Mouse (Mus musculus) CH12.LX (cell line): ENCODE data around the gene Klhl21. TPM values are rescaled to one million over a fixed set of nuclear protein-coding genes. Genes with fewer than 3 reads are reported as not detected.

Experiments
- DNase-seq: peaks from one replicate; pipeline ENCODE4 v3.0.0-alpha.2; 2013; ENCODE audit errors: extremely low read depth
- H3K27ac ChIP-seq: 2 replicates; pipeline ENCODE4 v1.5.1; 2012; ENCODE audit warnings: low read depth, mild to moderate bottlenecking, control low read depth, moderate library complexity; ENCODE audit not compliant: insufficient read depth
- H3K27me3 ChIP-seq: replicated peaks from 2 replicates; pipeline ENCODE3; 2012; ENCODE audit warnings: inconsistent platforms
- H3K36me3 ChIP-seq, 2 experiments: replicated peaks in 1 of 2; 2 replicates each; pipeline versions ENCODE3 to v1.6.1; 2012; ENCODE audit warnings: inconsistent platforms in 1 of 2, low read length in 1 of 2, mild to moderate bottlenecking in 1 of 2, mixed read lengths in 1 of 2, moderate library complexity in 1 of 2; ENCODE audit not compliant: control insufficient read depth in 1 of 2, insufficient read depth in 1 of 2
- H3K4me1 ChIP-seq, 2 experiments: 2 replicates each; pipeline ENCODE4 v1.6.1; 2012; ENCODE audit warnings: inconsistent platforms in 1 of 2, moderate library complexity in 1 of 2; ENCODE audit not compliant: insufficient read depth in 2 of 2, control insufficient read depth in 1 of 2
- H3K4me2 ChIP-seq: 2 replicates; pipeline ENCODE4 v1.6.1; 2012; ENCODE audit warnings: low read depth, mild to moderate bottlenecking, control low read depth; ENCODE audit not compliant: poor library complexity, insufficient read depth, severe bottlenecking
- H3K4me3 ChIP-seq, 3 experiments: fragments of 150-350 bp in 1 of 3; sonication (generic) in 1 of 3; replicated peaks in 1 of 3; 2 replicates each; pipeline versions ENCODE3 to v1.5.1; 2011 to 2012; ENCODE audit warnings: low read depth in 2 of 3, low read length in 2 of 3, mild to moderate bottlenecking in 2 of 3, moderate library complexity in 2 of 3, control low read depth in 1 of 3, improper control_type of control experiment in 1 of 3, inconsistent platforms in 1 of 3, mixed read lengths in 1 of 3; ENCODE audit not compliant: poor library complexity in 1 of 3
- H3K79me2 ChIP-seq: replicated peaks from 2 replicates; pipeline ENCODE4 v1.6.1; 2012; ENCODE audit warnings: mild to moderate bottlenecking, moderate library complexity; ENCODE audit not compliant: control insufficient read depth, poor library complexity, insufficient read depth, severe bottlenecking; ENCODE audit errors: extremely low read depth
- H3K9ac ChIP-seq: 2 replicates; pipeline ENCODE4 v1.6.1; 2012; ENCODE audit warnings: low read depth, mild to moderate bottlenecking, control low read depth, moderate library complexity; ENCODE audit not compliant: insufficient read depth
- H3K9me3 ChIP-seq: replicated peaks from 2 replicates; pipeline ENCODE3; 2012; ENCODE audit warnings: low read length, inconsistent platforms, mixed read lengths
- CHD1 ChIP-seq: IDR thresholded peaks from 2 replicates; pipeline ENCODE4 v1.6.1; 2012; ENCODE audit warnings: low read depth, low read length, improper control_type of control experiment, inconsistent platforms
- CTCF ChIP-seq, 2 experiments: IDR thresholded peaks in 1 of 2; conservative IDR thresholded peaks in 1 of 2; 2 replicates each; pipeline ENCODE4 v1.5.1; 2011 to 2012; ENCODE audit warnings: low read depth in 2 of 2, low read length in 2 of 2, improper control_type of control experiment in 1 of 2, inconsistent platforms in 1 of 2, mild to moderate bottlenecking in 1 of 2, moderate library complexity in 1 of 2
- E2F4 ChIP-seq: IDR thresholded peaks from 2 replicates; pipeline ENCODE4 v1.6.1; 2011; ENCODE audit warnings: low read depth, low read length, improper control_type of control experiment; ENCODE audit not compliant: insufficient replicate concordance
- EP300 ChIP-seq: IDR thresholded peaks from 2 replicates; pipeline ENCODE4 v1.6.1; 2011; ENCODE audit warnings: low read length, improper control_type of control experiment
- ETS1 ChIP-seq: conservative IDR thresholded peaks from 2 replicates; pipeline ENCODE4 v1.6.1; 2012; ENCODE audit warnings: low read depth, mild to moderate bottlenecking, inconsistent platforms, low read length, improper control_type of control experiment, moderate library complexity
- HCFC1 ChIP-seq: IDR thresholded peaks from 2 replicates; pipeline ENCODE4 v1.6.1; 2012; ENCODE audit warnings: low read depth, mild to moderate bottlenecking, inconsistent platforms, low read length, improper control_type of control experiment
- IRF4 ChIP-seq: IDR thresholded peaks from 2 replicates; pipeline ENCODE4 v1.6.1; 2014; ENCODE audit warnings: low read depth, mild to moderate bottlenecking, inconsistent platforms, low read length, improper control_type of control experiment
- JUND ChIP-seq: conservative IDR thresholded peaks from 2 replicates; pipeline ENCODE4 v1.6.1; 2011; ENCODE audit warnings: low read depth, low read length, improper control_type of control experiment
- KAT2A ChIP-seq: IDR thresholded peaks from 2 replicates; pipeline ENCODE4 v1.6.1; 2012; ENCODE audit warnings: low read length, improper control_type of control experiment, inconsistent platforms; ENCODE audit not compliant: insufficient replicate concordance
- MAFK ChIP-seq: IDR thresholded peaks from 2 replicates; pipeline ENCODE4 v1.6.1; 2011; ENCODE audit warnings: low read length, improper control_type of control experiment; ENCODE audit not compliant: insufficient replicate concordance
- MAZ ChIP-seq: IDR thresholded peaks from 2 replicates; pipeline ENCODE4 v1.6.1; 2012; ENCODE audit warnings: low read depth, mild to moderate bottlenecking, inconsistent platforms, low read length, improper control_type of control experiment, moderate library complexity
- MEF2A ChIP-seq: IDR thresholded peaks from 2 replicates; pipeline ENCODE4 v1.6.1; 2014; ENCODE audit warnings: low read depth, mild to moderate bottlenecking, inconsistent platforms, low read length, improper control_type of control experiment, borderline replicate concordance
- NELFE ChIP-seq: IDR thresholded peaks from 2 replicates; pipeline ENCODE4 v1.6.1; 2011; ENCODE audit warnings: low read depth, low read length, improper control_type of control experiment
- NRF1 ChIP-seq: IDR thresholded peaks from 2 replicates; pipeline ENCODE4 v1.6.1; 2014; ENCODE audit warnings: low read depth, mild to moderate bottlenecking, inconsistent platforms, low read length, improper control_type of control experiment, moderate library complexity
- PAX5 ChIP-seq: IDR thresholded peaks from 2 replicates; pipeline ENCODE4 v1.6.1; 2012; ENCODE audit warnings: low read length, inconsistent platforms, mixed read lengths
- RAD21 ChIP-seq: IDR thresholded peaks from 2 replicates; pipeline ENCODE4 v1.6.1; 2011; ENCODE audit warnings: low read depth, mild to moderate bottlenecking, low read length, improper control_type of control experiment, moderate library complexity
- RCOR1 ChIP-seq: conservative IDR thresholded peaks from 2 replicates; pipeline ENCODE4 v1.6.1; 2012; ENCODE audit warnings: low read depth, mild to moderate bottlenecking, inconsistent platforms, low read length, improper control_type of control experiment
- SMC3 ChIP-seq: IDR thresholded peaks from 2 replicates; pipeline ENCODE4 v1.6.1; 2011; ENCODE audit warnings: low read depth, low read length, improper control_type of control experiment
- TCF12 ChIP-seq: IDR thresholded peaks from 2 replicates; pipeline ENCODE4 v1.6.1; 2014; ENCODE audit warnings: low read depth, mild to moderate bottlenecking, inconsistent platforms, low read length, improper control_type of control experiment
- UBTF ChIP-seq: IDR thresholded peaks from 2 replicates; pipeline ENCODE4 v1.6.1; 2012; ENCODE audit warnings: low read depth, mild to moderate bottlenecking, inconsistent platforms, low read length, improper control_type of control experiment, moderate library complexity
- USF1 ChIP-seq: IDR thresholded peaks from 2 replicates; pipeline ENCODE4 v1.6.1; 2014; ENCODE audit warnings: low read depth, mild to moderate bottlenecking, inconsistent platforms, low read length, improper control_type of control experiment
- dilution Hi-C: fragments of 300-500 bp; cut with MboI; formaldehyde crosslinking; loops from 2 replicates; pipeline ENCODE4 v1.14.3; 2020; ENCODE audit warnings: low sequenced_read_pairs; ENCODE audit not compliant: extremely low pct_unique_long_range_greater_than_20kb, extremely low pct_ligation_motif_present
- in situ Hi-C: fragments of 300-500 bp; cut with MboI; formaldehyde crosslinking; loops from 3 replicates; pipeline ENCODE4 v1.14.3; 2019; ENCODE audit warnings: low sequenced_read_pairs, low pct_ligation_motif_present, low pct_unique_long_range_greater_than_20kb, mixed read lengths
- polyA plus RNA-seq: library from polyadenylated mRNA; unstranded; fragments of >175 nt; gene quantifications from 2 replicates; pipeline ENCODE4 v1.2.1, GENCODE M21; 2012; ENCODE audit warnings: low read depth; ENCODE audit not compliant: insufficient read length
- total RNA-seq, 2 experiments: library from RNA; depleted of rRNA; stranded (reverse); fragments of 300-350 nt in 1 of 2; fragments of >200 nt in 1 of 2; gene quantifications; 2 replicates each; pipeline ENCODE4 v1.2.3; 2012 to 2014

Klhl21 gene
- total and polyA plus RNA-seq, 3 experiments: 4.4 to 9.4 (median 7.1) TPM

- H3K9me3 ChIP-seq: no peaks in the 10 kb centered on the region
- H3K4me2 ChIP-seq: peak overlapping the region; percentile 89
- H3K4me1 ChIP-seq: peaks cover 6 to 15% of the 10 kb centered on the region in 2 experiments
- DNase-seq: no peak
- H3K36me3 ChIP-seq: peaks cover 7 to 16% of the 10 kb centered on the region in 2 experiments
- H3K79me2 ChIP-seq: 0 out of 2 replicates have a peak, but pooled peaks cover 4% of the 10 kb centered on the region
- peaks cover 15% of the 10 kb centered on the region for H3K27me3 ChIP-seq
- dilution Hi-C loops (no loop called here), in situ Hi-C loops (no loop called here)
- peak overlapping the region; percentile 66 to 95 (median 95) for H3K4me3 ChIP-seq
- H3K9ac ChIP-seq: peak overlapping the region; percentile 88
- peak overlapping the region; percentile 40; the same call in 1 of the 2 replicates for H3K27ac ChIP-seq
- TF ChIP-seq RAD21: no peak
- TF ChIP-seq IRF4: no peak
- no peak for TF ChIP-seq CHD1
- TF ChIP-seq ETS1: no peak
- no peak for TF ChIP-seq NRF1
- TF ChIP-seq PAX5: no peak
- no peak for TF ChIP-seq KAT2A
- no peak for TF ChIP-seq RCOR1
- no peak for TF ChIP-seq SMC3
- TF ChIP-seq EP300: no peak
- no peak for TF ChIP-seq MAFK
- TF ChIP-seq NELFE: no peak
- no peak for TF ChIP-seq CTCF (conservative IDR thresholded peaks at IDR 0.05 in 1 of 2, IDR thresholded peaks at IDR 0.05 in 1 of 2; ENCODE audit: low read depth in 2 of 2, low read length in 2 of 2)
- no peak for TF ChIP-seq TCF12
- no peak for TF ChIP-seq MEF2A
- TF ChIP-seq HCFC1: no peak
- TF ChIP-seq UBTF: no peak
- no peak for TF ChIP-seq USF1
These were observed 11.7 kb upstream of the Klhl21 start for GRCm38 (mm10) chr4:151996951-151997222.

GRCm38 (mm10) chr4:151997701-151998100, 10.9 kb upstream of the Klhl21 start:
- in situ Hi-C loops: no loop called here
- Histone ChIP-seq H3K27me3 (peaks cover 15% of the 10 kb centered on the region), H3K79me2 (0 out of 2 replicates have a peak, but pooled peaks cover 4% of the 10 kb centered on the region), H3K4me2 (peak overlapping the region; percentile 89), H3K4me1 (peaks cover 6 to 15% of the 10 kb centered on the region in 2 experiments), H3K9me3 (no peaks in the 10 kb centered on the region)
- TF ChIP-seq E2F4 (no peak), CHD1 (no peak), USF1 (no peak), TCF12 (no peak), MAZ (no peak), JUND (no peak), EP300 (no peak)
- TF ChIP-seq, all 38 proteins: peak for 0
- Histone ChIP-seq H3K4me3 (no peak overlapping the region), H3K36me3 (peaks cover 0 to 8% of the 10 kb centered on the region in 2 experiments), H3K9ac (no peak overlapping the region), H3K27ac (no peak overlapping the region)
- dilution Hi-C loops: no loop called here
- DNase-seq: no peak
